Mouse (Mus musculus): ENCODE results near the gene Npas3. TPM values are rescaled to one million over a fixed set of nuclear protein-coding genes. Genes with fewer than 3 reads are reported as not detected.
A peak's percentile ranks its signal among the peaks of the same experiment; 100 is the strongest.

Npas3 gene
- total RNA-seq (2014; rRNA removed) (0.07 TPM in 1 of 2 replicates, not detected in the other), polyA plus RNA-seq (2012; rRNA removed) (0.04 TPM in 1 of 2 replicates, not detected in the other)

GRCm38 (mm10) chr12:53248101-53248727 is at the start of gene Npas3:
TSS of gene Npas3 (plus strand) at chr12:53248677.
- no peak within 1 kb of the TSS for H3K9ac ChIP-seq (ENCODE audit: low read depth, low read length)
- no peaks in the 10 kb centered on the region for H3K4me1 ChIP-seq (ENCODE audit: control insufficient read depth, insufficient read depth, low read length)
- H3K36me3 ChIP-seq (ENCODE audit: control insufficient read depth, insufficient read depth, low read length), result no peaks in the 10 kb centered on the region
- no peaks in the 10 kb centered on the region for H3K79me2 ChIP-seq (ENCODE audit: control insufficient read depth, insufficient read depth, low read length)
- peaks cover 29% of the 10 kb centered on the region for H3K27me3 ChIP-seq (ENCODE audit: control insufficient read depth, insufficient read depth, low read length)
- H3K27ac ChIP-seq (replicated peaks; ENCODE audit: insufficient read depth, low read depth, low read length), result no peak within 1 kb of the TSS
- 1% methylated on average over 56 of the region's 62 CpGs for WGBS
- no peak for TF ChIP-seq CTCF (IDR thresholded peaks at IDR 0.05; ENCODE audit: low read depth, low read length)
- TF ChIP-seq POLR2A (IDR thresholded peaks at IDR 0.05; ENCODE audit: extremely low read depth, insufficient read depth, low read length), result no peak
- no peak for DNase-seq (ENCODE audit: extremely low read depth, low read depth, low spot score)
- peak within 1 kb of the TSS; percentile 3; the same call in 1 of the 2 replicates for H3K4me3 ChIP-seq (ENCODE audit: insufficient read depth, low read depth, low read length)

GRCm38 (mm10) chr12:53217141-53217540 is 31.3 kb upstream of the Npas3 start:
- H3K9ac ChIP-seq (ENCODE audit: low read depth, low read length), result no peak overlapping the region

GRCm38 (mm10) chr12:53222742-53223141 is 25.7 kb upstream of the Npas3 start:
- no peaks in the 10 kb centered on the region for H3K36me3 ChIP-seq (ENCODE audit: control insufficient read depth, insufficient read depth, low read length)
- no peak overlapping the region for H3K4me3 ChIP-seq (ENCODE audit: insufficient read depth, low read depth, low read length)
- H3K27ac ChIP-seq (replicated peaks; ENCODE audit: insufficient read depth, low read depth, low read length), result no peak overlapping the region
- no peaks in the 10 kb centered on the region for H3K27me3 ChIP-seq (ENCODE audit: control insufficient read depth, insufficient read depth, low read length)
- H3K79me2 ChIP-seq (ENCODE audit: control insufficient read depth, insufficient read depth, low read length), result no peaks in the 10 kb centered on the region
- WGBS, result 64% methylated on average over 4 of the region's 4 CpGs
- no peaks in the 10 kb centered on the region for H3K4me1 ChIP-seq (ENCODE audit: control insufficient read depth, insufficient read depth, low read length)
- TF ChIP-seq POLR2A (IDR thresholded peaks at IDR 0.05; ENCODE audit: extremely low read depth, insufficient read depth, low read length) (no peak), CTCF (IDR thresholded peaks at IDR 0.05; ENCODE audit: low read depth, low read length) (no peak)
- DNase-seq (ENCODE audit: extremely low read depth, low read depth, low spot score), result no peak
- no peak overlapping the region for H3K9ac ChIP-seq (ENCODE audit: low read depth, low read length)

More at GRCm38 (mm10) chr12:53217141-53217540, 31.3 kb upstream of the Npas3 start:
- no peaks in the 10 kb centered on the region for H3K27me3 ChIP-seq (ENCODE audit: control insufficient read depth, insufficient read depth, low read length)
- no peak overlapping the region for H3K4me3 ChIP-seq (ENCODE audit: insufficient read depth, low read depth, low read length)
- H3K4me1 ChIP-seq (ENCODE audit: control insufficient read depth, insufficient read depth, low read length), result no peaks in the 10 kb centered on the region
- TF ChIP-seq CTCF (IDR thresholded peaks at IDR 0.05; ENCODE audit: low read depth, low read length) (no peak), POLR2A (IDR thresholded peaks at IDR 0.05; ENCODE audit: extremely low read depth, insufficient read depth, low read length) (no peak)
- no peaks in the 10 kb centered on the region for H3K79me2 ChIP-seq (ENCODE audit: control insufficient read depth, insufficient read depth, low read length)
- no peak for DNase-seq (ENCODE audit: extremely low read depth, low read depth, low spot score)
- WGBS, result 89% methylated on average over 15 of the region's 15 CpGs
- no peaks in the 10 kb centered on the region for H3K36me3 ChIP-seq (ENCODE audit: control insufficient read depth, insufficient read depth, low read length)
- no peak overlapping the region for H3K27ac ChIP-seq (replicated peaks; ENCODE audit: insufficient read depth, low read depth, low read length)

- Histone ChIP-seq H3K36me3 (ENCODE audit: control insufficient read depth, insufficient read depth, low read length) (no peaks in the 10 kb centered on the region), H3K4me1 (ENCODE audit: control insufficient read depth, insufficient read depth, low read length) (no peaks in the 10 kb centered on the region), H3K27me3 (ENCODE audit: control insufficient read depth, insufficient read depth, low read length) (no peaks in the 10 kb centered on the region; the same call in 1 of the 2 replicates), H3K79me2 (ENCODE audit: control insufficient read depth, insufficient read depth, low read length) (no peaks in the 10 kb centered on the region), H3K27ac (replicated peaks; ENCODE audit: insufficient read depth, low read depth, low read length) (no peak overlapping the region), H3K4me3 (ENCODE audit: insufficient read depth, low read depth, low read length) (no peak overlapping the region), H3K9ac (ENCODE audit: low read depth, low read length) (no peak overlapping the region)
- DNase-seq (ENCODE audit: extremely low read depth, low read depth, low spot score), result no peak
- 42% methylated on average over 4 of the region's 4 CpGs for WGBS
- TF ChIP-seq CTCF (IDR thresholded peaks at IDR 0.05; ENCODE audit: low read depth, low read length) (no peak), POLR2A (IDR thresholded peaks at IDR 0.05; ENCODE audit: extremely low read depth, insufficient read depth, low read length) (no peak)
Measured at GRCm38 (mm10) chr12:53227356-53227755, 21.1 kb upstream of the Npas3 start.

GRCm38 (mm10) chr12:53229419-53229818 is 19.1 kb upstream of the Npas3 start:
- Histone ChIP-seq H3K4me3 (ENCODE audit: insufficient read depth, low read depth, low read length) (no peak overlapping the region), H3K79me2 (ENCODE audit: control insufficient read depth, insufficient read depth, low read length) (no peaks in the 10 kb centered on the region), H3K4me1 (ENCODE audit: control insufficient read depth, insufficient read depth, low read length) (no peaks in the 10 kb centered on the region), H3K27ac (replicated peaks; ENCODE audit: insufficient read depth, low read depth, low read length) (no peak overlapping the region), H3K27me3 (ENCODE audit: control insufficient read depth, insufficient read depth, low read length) (no peaks in the 10 kb centered on the region; the same call in 1 of the 2 replicates), H3K36me3 (ENCODE audit: control insufficient read depth, insufficient read depth, low read length) (no peaks in the 10 kb centered on the region), H3K9ac (ENCODE audit: low read depth, low read length) (no peak overlapping the region)
- no peak for DNase-seq (ENCODE audit: extremely low read depth, low read depth, low spot score)
- WGBS, result 43% methylated on average over 2 of the region's 2 CpGs
- TF ChIP-seq CTCF (IDR thresholded peaks at IDR 0.05; ENCODE audit: low read depth, low read length), result no peak
- TF ChIP-seq POLR2A (IDR thresholded peaks at IDR 0.05; ENCODE audit: extremely low read depth, insufficient read depth, low read length), result no peak

GRCm38 (mm10) chr12:53246181-53246580 is 2.3 kb upstream of the Npas3 start:
- no peaks in the 10 kb centered on the region for H3K4me1 ChIP-seq (ENCODE audit: control insufficient read depth, insufficient read depth, low read length)
- peaks cover 19% of the 10 kb centered on the region for H3K27me3 ChIP-seq (ENCODE audit: control insufficient read depth, insufficient read depth, low read length)
- WGBS, result 3% methylated on average over 12 of the region's 12 CpGs
- TF ChIP-seq POLR2A (IDR thresholded peaks at IDR 0.05; ENCODE audit: extremely low read depth, insufficient read depth, low read length) (no peak), CTCF (IDR thresholded peaks at IDR 0.05; ENCODE audit: low read depth, low read length) (no peak)
- no peak for DNase-seq (ENCODE audit: extremely low read depth, low read depth, low spot score)
- H3K27ac ChIP-seq (replicated peaks; ENCODE audit: insufficient read depth, low read depth, low read length), result no peak overlapping the region
- H3K4me3 ChIP-seq (ENCODE audit: insufficient read depth, low read depth, low read length), result no peak overlapping the region
- H3K79me2 ChIP-seq (ENCODE audit: control insufficient read depth, insufficient read depth, low read length), result no peaks in the 10 kb centered on the region
- no peaks in the 10 kb centered on the region for H3K36me3 ChIP-seq (ENCODE audit: control insufficient read depth, insufficient read depth, low read length)
- H3K9ac ChIP-seq (ENCODE audit: low read depth, low read length), result no peak overlapping the region
